Mouse (Mus musculus): Measurements from ENCODE around the gene Gm765. TPM values are rescaled to one million over a fixed set of nuclear protein-coding genes. Genes with fewer than 3 reads are reported as not detected.

The Gm765 gene
- not detected in 2 replicates for polyA plus RNA-seq (2015; fragmentation: Nextera tagmentation; extraction: Ambion mirVana)

DNA sequence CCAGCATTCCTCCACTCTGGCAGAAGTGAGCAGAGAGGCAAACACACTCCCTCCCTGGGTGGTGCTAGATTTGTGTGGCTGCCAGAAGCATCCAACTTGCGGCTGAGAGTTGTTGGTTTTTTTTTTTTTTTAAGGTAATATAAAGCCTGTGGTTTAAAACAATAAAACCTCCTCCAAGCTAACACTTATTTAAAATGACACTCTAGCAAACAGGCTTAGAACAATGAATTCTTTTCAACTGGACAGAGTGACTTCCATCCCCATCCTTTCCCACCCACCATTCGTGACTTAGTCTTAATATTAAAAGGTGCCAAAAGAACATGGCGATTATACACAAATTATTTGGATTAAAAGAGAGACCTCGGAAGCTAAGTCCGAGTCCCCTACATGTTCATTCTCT is at the start of gene Gm765:
Gene Gm765 (minus strand): TSS at position 101 of the 400 bp plus-strand sequence.
- Histone ChIP-seq H3K9me3 (ENCODE audit: control insufficient read depth, low read length) (no peaks in the 10 kb centered on the region), H3K9ac (ENCODE audit: low read length) (no peak within 1 kb of the TSS), H3K4me3 (ENCODE audit: low read length) (no peak within 1 kb of the TSS), H3K27ac (ENCODE audit: low read length) (no peak within 1 kb of the TSS), H3K4me1 (replicated peaks; ENCODE audit: control insufficient read depth, insufficient read depth, low read length) (no peaks in the 10 kb centered on the region), H3K27me3 (ENCODE audit: control insufficient read depth, insufficient read depth, low read depth, low read length) (no peaks in the 10 kb centered on the region), H3K4me2 (ENCODE audit: low read depth, low read length) (no peak within 1 kb of the TSS), H3K36me3 (ENCODE audit: control insufficient read depth, insufficient read depth, low read length) (no peaks in the 10 kb centered on the region)
- WGBS = 70% methylated on average over 5 of the region's 5 CpGs
- no peak for ATAC-seq (ENCODE audit: low read depth)

- Histone ChIP-seq H3K36me3 (ENCODE audit: control insufficient read depth, insufficient read depth, low read length) (no peaks in the 10 kb centered on the region), H3K9ac (ENCODE audit: low read length) (no peak overlapping the region), H3K4me1 (replicated peaks; ENCODE audit: control insufficient read depth, insufficient read depth, low read length) (no peaks in the 10 kb centered on the region), H3K4me2 (ENCODE audit: low read depth, low read length) (no peak overlapping the region), H3K4me3 (ENCODE audit: low read length) (no peak overlapping the region), H3K27me3 (ENCODE audit: control insufficient read depth, insufficient read depth, low read depth, low read length) (no peaks in the 10 kb centered on the region), H3K9me3 (ENCODE audit: control insufficient read depth, low read length) (no peaks in the 10 kb centered on the region), H3K27ac (ENCODE audit: low read length) (no peak overlapping the region)
- 72% methylated on average over 8 of the region's 8 CpGs for WGBS
- no peak for ATAC-seq (ENCODE audit: low read depth)
Measured at GRCm38 (mm10) chr6:98385487-98385886, 42.9 kb upstream of the Gm765 start.

DNA sequence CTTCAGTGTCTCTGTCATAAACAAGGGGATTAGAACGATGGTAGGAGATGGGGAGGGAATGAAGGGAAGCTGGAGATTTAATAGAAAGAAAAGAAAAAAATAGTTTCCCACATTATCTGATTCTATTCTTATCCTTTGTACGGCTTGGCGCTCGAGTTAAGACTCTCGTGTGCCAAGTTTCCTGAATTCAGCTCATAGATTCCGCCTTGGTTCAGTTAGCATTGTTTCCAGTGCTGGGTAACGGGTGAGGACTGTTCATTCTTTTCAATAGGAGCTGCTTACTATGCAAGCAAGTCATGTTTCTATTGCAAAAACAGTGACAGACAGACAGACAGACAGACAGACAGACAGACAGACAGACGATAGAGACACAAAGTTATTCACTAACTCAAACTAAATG is 41.9 kb upstream of the Gm765 start:
- no peak overlapping the region for H3K27ac ChIP-seq (ENCODE audit: low read length)
- H3K27me3 ChIP-seq (ENCODE audit: control insufficient read depth, insufficient read depth, low read depth, low read length) = no peaks in the 10 kb centered on the region
- H3K36me3 ChIP-seq (ENCODE audit: control insufficient read depth, insufficient read depth, low read length) = no peaks in the 10 kb centered on the region
- 62% methylated on average over 8 of the region's 8 CpGs for whole genome bisulfite sequencing
- H3K4me2 ChIP-seq (ENCODE audit: low read depth, low read length) = no peak overlapping the region
- H3K9me3 ChIP-seq (ENCODE audit: control insufficient read depth, low read length) = no peaks in the 10 kb centered on the region
- no peak for ATAC-seq (ENCODE audit: low read depth)
- H3K9ac ChIP-seq (ENCODE audit: low read length) = no peak overlapping the region
- no peak overlapping the region for H3K4me3 ChIP-seq (ENCODE audit: low read length)
- no peaks in the 10 kb centered on the region for H3K4me1 ChIP-seq (replicated peaks; ENCODE audit: control insufficient read depth, insufficient read depth, low read length)

DNA sequence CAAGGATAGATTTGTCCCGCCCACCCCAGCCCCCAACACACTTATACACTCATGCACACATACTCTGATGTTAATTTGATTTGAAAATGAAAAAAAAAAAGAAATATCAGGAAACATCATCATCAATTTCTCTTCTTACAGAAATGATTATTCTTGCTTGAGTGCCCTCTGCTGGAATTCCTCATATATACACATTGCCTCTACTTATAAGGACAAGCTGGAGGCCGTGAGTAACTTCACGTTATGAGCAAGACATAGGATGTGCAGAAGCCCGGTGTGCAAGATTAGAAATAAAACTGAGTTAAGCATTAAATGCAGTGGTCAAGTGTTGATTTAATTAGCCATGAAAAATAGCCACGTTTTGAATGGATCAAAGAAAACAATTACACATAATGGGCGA is 40.9 kb upstream of the Gm765 start:
- Histone ChIP-seq H3K9ac (ENCODE audit: low read length) (no peak overlapping the region), H3K9me3 (ENCODE audit: control insufficient read depth, low read length) (no peaks in the 10 kb centered on the region), H3K4me2 (ENCODE audit: low read depth, low read length) (no peak overlapping the region), H3K4me3 (ENCODE audit: low read length) (no peak overlapping the region), H3K4me1 (replicated peaks; ENCODE audit: control insufficient read depth, insufficient read depth, low read length) (no peaks in the 10 kb centered on the region), H3K27me3 (ENCODE audit: control insufficient read depth, insufficient read depth, low read depth, low read length) (no peaks in the 10 kb centered on the region), H3K27ac (ENCODE audit: low read length) (no peak overlapping the region), H3K36me3 (ENCODE audit: control insufficient read depth, insufficient read depth, low read length) (no peaks in the 10 kb centered on the region)
- no peak for ATAC-seq (ENCODE audit: low read depth)
- WGBS = 39% methylated on average over 6 of the region's 6 CpGs

DNA sequence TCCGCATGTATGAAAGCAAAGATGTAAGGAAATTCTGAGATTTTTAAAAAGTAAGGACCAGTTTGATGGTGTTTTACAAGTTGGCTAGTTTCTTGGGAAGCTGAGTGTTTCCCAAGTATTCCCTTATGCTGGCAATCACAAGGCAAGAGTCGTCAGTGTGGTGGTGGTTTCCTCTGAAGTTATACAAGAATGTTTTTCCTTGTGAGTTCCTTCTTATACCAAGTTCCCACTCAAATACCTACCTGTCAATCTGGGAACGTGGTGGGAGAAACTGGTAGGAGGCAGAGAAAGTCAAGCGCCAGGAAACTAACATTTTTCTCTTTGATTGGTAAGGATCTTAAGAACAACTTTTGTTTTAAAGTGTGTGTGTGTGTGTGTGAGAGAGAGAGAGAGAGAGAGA is 23.6 kb upstream of the Gm765 start:
- no peak overlapping the region for H3K4me3 ChIP-seq (ENCODE audit: low read length)
- H3K27ac ChIP-seq (ENCODE audit: low read length) = no peak overlapping the region
- no peak overlapping the region for H3K9ac ChIP-seq (ENCODE audit: low read length)
- WGBS = 72% methylated on average over 4 of the region's 4 CpGs
- no peaks in the 10 kb centered on the region for H3K36me3 ChIP-seq (ENCODE audit: control insufficient read depth, insufficient read depth, low read length)
- no peak for ATAC-seq (ENCODE audit: low read depth)
- no peak overlapping the region for H3K4me2 ChIP-seq (ENCODE audit: low read depth, low read length)
- H3K9me3 ChIP-seq (ENCODE audit: control insufficient read depth, low read length) = no peaks in the 10 kb centered on the region
- H3K4me1 ChIP-seq (replicated peaks; ENCODE audit: control insufficient read depth, insufficient read depth, low read length) = no peaks in the 10 kb centered on the region
- H3K27me3 ChIP-seq (ENCODE audit: control insufficient read depth, insufficient read depth, low read depth, low read length) = no peaks in the 10 kb centered on the region

GRCm38 (mm10) chr6:98355271-98355670 is 12.7 kb upstream of the Gm765 start:
- peak; percentile 20; the same call in 1 of the 2 replicates for ATAC-seq (ENCODE audit: low read depth)
- no peaks in the 10 kb centered on the region for H3K4me1 ChIP-seq (replicated peaks; ENCODE audit: control insufficient read depth, insufficient read depth, low read length)
- no peak overlapping the region for H3K27ac ChIP-seq (ENCODE audit: low read length)
- no peaks in the 10 kb centered on the region for H3K36me3 ChIP-seq (ENCODE audit: control insufficient read depth, insufficient read depth, low read length)
- 50% methylated on average over 5 of the region's 5 CpGs for WGBS
- H3K9me3 ChIP-seq (ENCODE audit: control insufficient read depth, low read length) = no peaks in the 10 kb centered on the region
- H3K4me2 ChIP-seq (ENCODE audit: low read depth, low read length) = no peak overlapping the region
- H3K4me3 ChIP-seq (ENCODE audit: low read length) = no peak overlapping the region
- H3K27me3 ChIP-seq (ENCODE audit: control insufficient read depth, insufficient read depth, low read depth, low read length) = no peaks in the 10 kb centered on the region
- H3K9ac ChIP-seq (ENCODE audit: low read length) = no peak overlapping the region

DNA sequence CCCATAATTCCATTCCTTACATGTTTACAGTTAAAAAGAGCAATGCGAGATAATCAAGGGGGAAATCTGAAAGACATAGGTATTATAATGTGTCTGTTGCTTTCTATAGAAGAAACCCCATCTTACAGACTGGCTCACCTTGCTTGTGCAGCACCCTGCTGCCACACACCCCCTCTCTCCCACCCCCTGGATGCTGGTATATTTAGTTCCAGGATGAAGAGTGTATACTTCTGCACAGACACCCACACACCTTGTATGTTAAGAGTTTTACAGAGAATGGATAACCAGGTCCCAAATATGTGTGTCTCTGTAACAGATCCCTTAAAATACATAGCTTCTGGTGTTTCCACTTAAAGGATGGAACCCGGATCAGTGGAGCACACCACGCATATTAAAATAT is 10.7 kb upstream of the Gm765 start:
- Histone ChIP-seq H3K4me1 (replicated peaks; ENCODE audit: control insufficient read depth, insufficient read depth, low read length) (no peaks in the 10 kb centered on the region), H3K36me3 (ENCODE audit: control insufficient read depth, insufficient read depth, low read length) (no peaks in the 10 kb centered on the region), H3K4me3 (ENCODE audit: low read length) (no peak overlapping the region), H3K4me2 (ENCODE audit: low read depth, low read length) (no peak overlapping the region), H3K9me3 (ENCODE audit: control insufficient read depth, low read length) (no peaks in the 10 kb centered on the region), H3K27me3 (ENCODE audit: control insufficient read depth, insufficient read depth, low read depth, low read length) (no peaks in the 10 kb centered on the region), H3K27ac (ENCODE audit: low read length) (no peak overlapping the region), H3K9ac (ENCODE audit: low read length) (no peak overlapping the region)
- WGBS = 92% methylated on average over 3 of the region's 3 CpGs
- no peak for ATAC-seq (ENCODE audit: low read depth)

- Histone ChIP-seq H3K4me1 (replicated peaks; ENCODE audit: control insufficient read depth, insufficient read depth, low read length) (no peaks in the 10 kb centered on the region), H3K4me2 (ENCODE audit: low read depth, low read length) (no peak overlapping the region), H3K27ac (ENCODE audit: low read length) (no peak overlapping the region), H3K4me3 (ENCODE audit: low read length) (no peak overlapping the region), H3K9ac (ENCODE audit: low read length) (no peak overlapping the region), H3K36me3 (ENCODE audit: control insufficient read depth, insufficient read depth, low read length) (no peaks in the 10 kb centered on the region), H3K9me3 (ENCODE audit: control insufficient read depth, low read length) (no peaks in the 10 kb centered on the region), H3K27me3 (ENCODE audit: control insufficient read depth, insufficient read depth, low read depth, low read length) (no peaks in the 10 kb centered on the region)
- no peak for ATAC-seq (ENCODE audit: low read depth)
- 70% methylated on average over 2 of the region's 2 CpGs for WGBS
Measured at GRCm38 (mm10) chr6:98332714-98333113, 9.8 kb downstream of the Gm765 start.

DNA sequence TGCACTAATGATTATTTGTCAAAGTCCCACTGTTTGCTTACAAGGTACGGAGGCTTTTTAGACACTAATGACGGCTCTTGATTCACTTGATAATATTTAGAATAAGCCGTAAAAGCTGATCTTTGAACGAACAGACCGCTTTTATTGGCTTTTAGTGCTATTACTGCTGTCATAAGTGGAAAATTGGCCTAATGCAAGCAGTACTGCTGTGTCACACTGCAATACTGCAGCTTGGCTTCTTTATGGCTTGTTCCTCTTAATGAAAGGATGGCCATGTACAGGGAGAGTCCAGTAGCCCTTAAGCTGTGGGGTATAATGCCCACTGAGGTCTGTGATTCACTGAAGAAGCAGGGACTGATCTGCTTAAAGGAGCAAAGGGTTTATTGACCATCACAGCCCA is 30.9 kb downstream of the Gm765 start:
- H3K4me2 ChIP-seq (ENCODE audit: low read depth, low read length) = no peak overlapping the region
- H3K36me3 ChIP-seq (ENCODE audit: control insufficient read depth, insufficient read depth, low read length) = no peaks in the 10 kb centered on the region
- H3K27ac ChIP-seq (ENCODE audit: low read length) = no peak overlapping the region
- no peak overlapping the region for H3K9ac ChIP-seq (ENCODE audit: low read length)
- 56% methylated on average over 5 of the region's 5 CpGs for WGBS
- H3K9me3 ChIP-seq (ENCODE audit: control insufficient read depth, low read length) = no peaks in the 10 kb centered on the region
- H3K4me3 ChIP-seq (ENCODE audit: low read length) = no peak overlapping the region
- H3K4me1 ChIP-seq (replicated peaks; ENCODE audit: control insufficient read depth, insufficient read depth, low read length) = no peaks in the 10 kb centered on the region
- no peaks in the 10 kb centered on the region for H3K27me3 ChIP-seq (ENCODE audit: control insufficient read depth, insufficient read depth, low read depth, low read length)
- ATAC-seq (ENCODE audit: low read depth) = no peak

- H3K4me2 ChIP-seq (ENCODE audit: low read depth, low read length) = no peak overlapping the region
- 60% methylated on average over 3 of the region's 3 CpGs for WGBS
- no peaks in the 10 kb centered on the region for H3K4me1 ChIP-seq (replicated peaks; ENCODE audit: control insufficient read depth, insufficient read depth, low read length)
- H3K27me3 ChIP-seq (ENCODE audit: control insufficient read depth, insufficient read depth, low read depth, low read length) = no peaks in the 10 kb centered on the region
- H3K9me3 ChIP-seq (ENCODE audit: control insufficient read depth, low read length) = no peaks in the 10 kb centered on the region
- no peak overlapping the region for H3K9ac ChIP-seq (ENCODE audit: low read length)
- H3K27ac ChIP-seq (ENCODE audit: low read length) = no peak overlapping the region
- ATAC-seq (ENCODE audit: low read depth) = no peak
- H3K36me3 ChIP-seq (ENCODE audit: control insufficient read depth, insufficient read depth, low read length) = no peaks in the 10 kb centered on the region
- H3K4me3 ChIP-seq (ENCODE audit: low read length) = no peak overlapping the region
Measured at GRCm38 (mm10) chr6:98307647-98308046, 34.9 kb downstream of the Gm765 start.
